Mouse (Mus musculus) neural tube, embryonic 15.5 days (tissue): Measurements from ENCODE around the gene Swi5. TPM values are rescaled to one million over a fixed set of nuclear protein-coding genes. Genes with fewer than 3 reads are reported as not detected.
"Not testable (repeated sequence)": the region's sequence is repeated elsewhere in the genome, so short reads cannot be mapped to it uniquely, and the experiment has no call there.

Source experiments
- ATAC-seq: fragments of 200-750 bp; cut with Nextera tagmentation; 2 replicates; pipeline ENCODE4 v1.8.0; 2017; ENCODE audit warnings: mild to moderate bottlenecking, moderate TSS enrichment, moderate library complexity; ENCODE audit not compliant: low FRiP score
- H3K27ac ChIP-seq: fragments of 300-500 bp; sonication (generic); replicated peaks from 2 replicates; pipeline ENCODE4 v1.5.1; 2015; ENCODE audit warnings: mild to moderate bottlenecking, inconsistent platforms
- H3K27me3 ChIP-seq: fragments of 300-500 bp; sonication (generic); replicated peaks from 2 replicates; pipeline ENCODE4 v1.6.1; 2015; ENCODE audit warnings: inconsistent platforms
- H3K36me3 ChIP-seq: fragments of 300-500 bp; sonication (generic); 2 replicates; pipeline ENCODE4 v1.6.1; 2015; ENCODE audit warnings: inconsistent platforms
- H3K4me1 ChIP-seq: fragments of 300-500 bp; sonication (generic); 2 replicates; pipeline ENCODE4 v1.6.1; 2015; ENCODE audit warnings: inconsistent platforms
- H3K4me2 ChIP-seq: fragments of 300-500 bp; sonication (generic); 2 replicates; pipeline ENCODE4 v1.6.1; 2015; ENCODE audit warnings: inconsistent platforms, mild to moderate bottlenecking, moderate library complexity
- H3K4me3 ChIP-seq: fragments of 300-500 bp; sonication (generic); replicated peaks from 2 replicates; pipeline ENCODE4 v1.5.1; 2015; ENCODE audit warnings: mild to moderate bottlenecking, inconsistent platforms
- H3K9ac ChIP-seq: fragments of 300-500 bp; sonication (generic); replicated peaks from 2 replicates; pipeline ENCODE4 v1.6.1; 2015; ENCODE audit warnings: mild to moderate bottlenecking, inconsistent platforms
- H3K9me3 ChIP-seq: fragments of 300-500 bp; sonication (generic); replicated peaks from 2 replicates; pipeline ENCODE4 v1.6.1; 2016; ENCODE audit warnings: inconsistent platforms
- WGBS: fragments of 180-500 bp; shearing (Covaris S2); methylation state at CpG from one replicate; pipeline ENCODE4 v1.1.7; 2015; ENCODE audit warnings: mixed read lengths; 5-methylcytosine and 5-hydroxymethylcytosine counted together
- polyA plus RNA-seq: library from polyadenylated mRNA; unstranded; fragments of >200 nt; fragmentation: Nextera tagmentation; extraction: Ambion mirVana; gene quantifications from 2 replicates; pipeline ENCODE4 v1.2.1, GENCODE M21; 2015

Gene Swi5
- polyA plus RNA-seq, 1 experiment from 2014 or later, result 448 TPM

DNA sequence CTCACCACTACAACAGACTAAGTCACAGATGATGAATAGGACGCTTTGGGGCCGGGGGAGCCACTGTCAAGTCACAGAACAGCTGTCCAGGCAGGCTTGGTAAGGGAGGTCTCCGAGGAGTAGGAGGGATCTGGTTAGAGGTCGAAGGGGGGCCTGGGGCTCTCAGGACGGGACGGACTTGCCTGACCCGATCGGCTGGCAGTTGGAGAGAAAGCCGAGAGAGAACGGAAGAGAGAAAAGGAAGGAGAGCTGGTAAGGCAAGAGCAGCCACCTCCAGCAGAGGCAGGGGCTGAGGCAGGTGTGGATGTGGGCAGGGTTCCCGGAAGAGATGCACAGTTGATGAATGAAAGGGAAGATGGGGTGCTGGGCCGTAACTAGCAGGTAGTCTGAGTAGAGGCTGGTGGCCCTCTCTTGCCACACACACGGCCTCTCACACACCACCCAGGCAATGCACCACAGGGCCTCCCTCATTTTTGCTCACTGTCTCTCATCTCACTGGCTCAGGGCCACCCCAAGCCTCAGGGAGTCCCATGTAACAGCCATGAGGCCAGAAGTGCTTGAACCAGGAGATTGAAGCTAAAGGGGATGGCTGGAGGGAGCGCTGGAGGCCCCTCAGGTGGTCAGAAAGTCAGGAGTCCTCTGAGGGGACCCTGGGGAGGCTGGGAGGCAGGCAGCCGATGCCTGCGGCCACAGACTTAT, 21.1 kb upstream of the Swi5 start:
- H3K4me3 ChIP-seq, result no peak overlapping the region
- H3K36me3 ChIP-seq, result peaks cover 80% of the 10 kb centered on the region
- 90% methylated on average over 16 of the region's 16 CpGs for WGBS
- no peak overlapping the region; the same call in 1 of the 2 replicates for H3K9ac ChIP-seq
- no peaks in the 10 kb centered on the region; the same call in 1 of the 2 replicates for H3K27me3 ChIP-seq
- peaks cover 12% of the 10 kb centered on the region for H3K4me1 ChIP-seq
- H3K27ac ChIP-seq, result no peak overlapping the region
- H3K9me3 ChIP-seq, result no peaks in the 10 kb centered on the region
- no peak overlapping the region for H3K4me2 ChIP-seq
- ATAC-seq, result no peak

DNA sequence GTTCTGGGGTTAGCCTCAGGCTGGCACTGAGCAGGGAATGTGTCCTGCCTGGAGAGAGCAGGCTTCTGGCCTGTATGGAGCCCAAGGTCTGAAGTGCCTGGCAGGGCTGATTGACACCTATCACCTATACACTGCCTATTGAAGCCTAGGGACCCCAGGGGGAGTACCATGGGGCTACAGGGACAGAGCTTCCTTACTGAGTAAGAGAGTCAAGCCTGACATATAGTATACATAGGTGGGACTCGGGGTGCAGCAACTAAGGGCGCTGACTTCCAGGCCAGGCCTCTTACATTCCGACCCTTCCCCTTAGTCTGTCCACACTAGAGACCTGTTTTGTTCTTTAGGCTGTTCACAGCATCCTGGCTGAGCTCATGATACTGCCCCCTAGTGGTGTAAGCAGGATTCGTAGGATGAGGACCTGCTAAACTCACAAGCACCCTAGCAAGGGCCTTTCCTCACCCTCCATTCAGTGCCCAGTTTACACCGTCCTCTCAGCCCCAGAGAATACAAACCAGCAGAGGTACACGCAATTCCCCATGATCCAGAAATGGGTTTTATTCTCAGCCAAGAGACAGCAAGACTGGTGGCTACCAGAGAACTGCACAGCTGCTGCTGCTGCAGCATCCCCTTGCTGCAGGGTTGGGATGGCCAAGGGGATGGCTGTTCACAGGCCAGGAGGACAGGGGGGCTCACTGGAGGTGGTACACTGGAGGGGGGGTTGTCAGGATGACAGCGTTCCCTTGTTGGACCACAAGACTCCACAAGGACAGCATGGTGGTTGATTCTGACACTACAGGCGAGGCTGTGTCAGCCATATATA, 20.3 kb upstream of the Swi5 start:
- WGBS, result 47% methylated on average over 8 of the region's 8 CpGs
- Histone ChIP-seq H3K9me3 (no peaks in the 10 kb centered on the region), H3K27ac (no peak overlapping the region), H3K36me3 (peaks cover 85% of the 10 kb centered on the region), H3K4me3 (no peak overlapping the region), H3K4me2 (no peak overlapping the region), H3K4me1 (peaks cover 12% of the 10 kb centered on the region), H3K9ac (no peak overlapping the region), H3K27me3 (no peaks in the 10 kb centered on the region; the same call in 1 of the 2 replicates)
- no peak; the same call in 1 of the 2 replicates for ATAC-seq

DNA sequence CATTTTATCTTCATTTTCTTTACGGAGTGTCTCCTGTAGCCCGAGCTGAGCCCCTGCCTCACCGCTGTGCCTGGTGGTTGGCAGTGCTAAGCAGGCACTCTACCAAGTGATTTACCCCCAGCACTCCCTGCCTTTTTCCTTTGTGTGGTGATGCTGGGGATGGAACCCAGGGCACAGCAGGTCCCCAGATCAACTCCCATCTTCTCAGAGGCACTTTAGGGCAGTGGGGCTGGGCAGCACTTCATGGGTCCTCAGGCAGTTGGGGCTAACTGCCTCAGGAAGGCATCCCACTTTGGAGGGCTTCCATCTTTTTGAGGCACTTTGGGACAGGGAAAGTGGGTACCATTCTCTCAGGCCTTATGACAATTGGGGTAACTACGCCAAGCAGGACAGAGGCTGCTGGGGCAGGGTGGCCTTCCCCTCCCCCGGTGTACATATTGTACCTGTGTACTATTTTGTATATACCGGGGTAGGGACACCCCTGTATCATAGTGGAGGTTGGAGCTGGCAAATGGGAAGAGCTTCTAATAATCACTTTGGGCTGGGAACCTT, 19.4 kb upstream of the Swi5 start:
- Histone ChIP-seq H3K9ac (no peak overlapping the region), H3K4me2 (no peak overlapping the region), H3K4me3 (no peak overlapping the region), H3K27ac (no peak overlapping the region), H3K9me3 (no peaks in the 10 kb centered on the region), H3K4me1 (peaks cover 11% of the 10 kb centered on the region), H3K36me3 (peaks cover 87% of the 10 kb centered on the region), H3K27me3 (no peaks in the 10 kb centered on the region; the same call in 1 of the 2 replicates)
- no peak for ATAC-seq
- 90% methylated on average over 6 of the region's 6 CpGs for WGBS

DNA sequence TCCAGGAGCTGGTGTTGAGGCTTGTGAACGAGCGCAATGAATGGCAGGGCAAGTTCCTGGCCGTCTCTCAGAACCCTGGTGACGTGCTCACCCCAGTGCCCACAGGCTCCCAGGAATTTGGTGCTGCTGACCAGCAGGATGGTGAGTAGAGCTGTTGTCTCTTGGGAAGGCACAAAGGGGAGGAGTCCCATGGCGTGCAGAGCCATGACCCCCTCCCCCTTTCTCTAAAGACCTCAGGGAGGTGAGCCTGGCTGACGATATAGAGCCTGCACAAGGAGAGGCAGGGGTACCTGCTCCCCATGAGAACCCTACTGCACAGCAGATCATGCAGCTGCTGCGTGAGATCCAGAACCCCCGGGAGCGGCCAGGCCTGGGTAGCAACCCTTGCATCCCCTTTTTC, 18.3 kb upstream of the Swi5 start:
- H3K4me1 ChIP-seq, result no peaks in the 10 kb centered on the region
- H3K4me2 ChIP-seq, result no peak overlapping the region
- H3K9ac ChIP-seq, result no peak overlapping the region
- H3K27me3 ChIP-seq, result no peaks in the 10 kb centered on the region
- no peak overlapping the region for H3K4me3 ChIP-seq
- no peaks in the 10 kb centered on the region for H3K9me3 ChIP-seq
- H3K36me3 ChIP-seq, result peaks cover 95% of the 10 kb centered on the region
- no peak overlapping the region for H3K27ac ChIP-seq
- 87% methylated on average over 9 of the region's 9 CpGs for WGBS
- no peak for ATAC-seq

DNA sequence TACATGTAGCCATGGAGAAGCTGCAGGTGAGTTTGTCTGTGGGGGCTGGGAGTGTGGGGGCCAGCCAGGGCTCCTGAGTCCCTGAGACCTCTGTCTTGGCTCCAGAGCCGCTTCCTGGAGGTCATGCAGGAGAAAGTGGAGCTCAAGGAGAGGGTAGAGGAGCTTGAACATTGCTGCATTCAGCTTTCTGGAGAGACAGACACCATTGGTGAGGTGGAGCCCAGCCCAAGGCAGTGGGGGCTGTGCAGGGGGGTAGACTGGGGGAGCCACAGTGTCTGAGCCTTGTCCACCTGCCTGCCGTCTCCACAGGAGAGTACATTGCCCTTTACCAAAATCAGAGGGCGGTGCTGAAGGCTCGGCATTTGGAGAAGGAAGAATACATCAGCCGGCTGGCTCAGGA, 17.8 kb upstream of the Swi5 start:
- peaks cover 95% of the 10 kb centered on the region for H3K36me3 ChIP-seq
- H3K4me1 ChIP-seq, result no peaks in the 10 kb centered on the region
- no peak overlapping the region for H3K9ac ChIP-seq
- no peak overlapping the region for H3K4me3 ChIP-seq
- H3K27ac ChIP-seq, result no peak overlapping the region
- no peak for ATAC-seq
- H3K27me3 ChIP-seq, result no peaks in the 10 kb centered on the region
- H3K9me3 ChIP-seq, result no peaks in the 10 kb centered on the region
- 93% methylated on average over 5 of the region's 5 CpGs for WGBS
- H3K4me2 ChIP-seq, result no peak overlapping the region

DNA sequence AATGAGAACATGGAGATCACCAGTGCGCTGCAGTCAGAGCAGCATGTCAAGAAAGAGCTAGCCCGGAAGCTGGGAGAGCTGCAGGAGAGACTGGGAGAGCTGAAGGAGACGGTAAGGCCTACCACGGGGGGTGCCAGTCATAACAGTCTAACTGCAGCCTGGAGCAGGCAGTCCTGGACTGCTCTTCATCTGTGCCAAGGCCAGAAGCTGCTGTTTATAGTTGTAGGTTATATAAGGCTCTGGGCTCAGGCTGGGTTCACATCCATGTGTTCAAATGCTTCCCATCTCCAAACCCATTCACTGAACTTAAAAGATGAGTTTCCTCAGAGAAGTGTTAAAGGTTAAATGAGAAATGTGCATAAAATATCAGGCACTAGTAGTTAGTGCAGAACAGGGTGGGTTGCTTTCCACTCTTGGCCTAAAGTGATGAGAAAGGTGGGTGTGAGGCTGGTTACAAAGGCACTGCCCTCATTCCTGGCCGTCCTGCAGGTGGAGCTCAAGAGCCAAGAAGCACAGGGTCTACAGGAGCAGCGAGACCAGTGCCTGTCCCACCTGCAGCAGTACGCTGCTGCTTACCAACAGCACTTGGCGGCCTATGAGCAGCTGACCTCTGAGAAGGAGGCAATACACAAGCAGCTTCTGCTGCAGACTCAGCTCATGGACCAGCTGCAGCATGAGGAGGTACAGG, 16.4 kb upstream of the Swi5 start:
- Histone ChIP-seq H3K9me3 (no peaks in the 10 kb centered on the region), H3K9ac (no peak overlapping the region), H3K4me3 (no peak overlapping the region), H3K4me2 (no peak overlapping the region), H3K4me1 (no peaks in the 10 kb centered on the region), H3K36me3 (peaks cover 93% of the 10 kb centered on the region), H3K27ac (no peak overlapping the region), H3K27me3 (no peaks in the 10 kb centered on the region)
- ATAC-seq, result no peak
- WGBS, result 57% methylated on average over 8 of the region's 8 CpGs

DNA sequence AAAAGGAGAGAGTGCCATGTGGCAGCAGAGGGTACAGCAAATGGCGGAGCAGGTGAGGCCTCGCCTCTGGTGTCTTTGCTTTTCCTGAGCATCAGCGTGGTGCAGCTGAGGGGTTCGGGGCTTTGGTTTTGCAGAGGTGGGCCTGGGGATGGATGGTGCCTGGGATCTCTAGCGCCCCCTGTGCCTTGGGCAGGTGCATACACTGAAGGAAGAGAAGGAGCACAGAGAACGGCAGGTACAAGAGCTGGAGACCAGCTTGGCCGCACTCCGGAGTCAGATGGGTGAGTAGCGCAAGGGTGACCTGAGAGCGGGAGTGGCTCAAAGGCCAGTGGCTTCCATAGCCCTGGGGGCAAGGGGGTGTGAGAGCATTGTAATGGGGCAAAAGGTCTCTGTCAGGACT, 15.1 kb upstream of the Swi5 start:
- no peak for ATAC-seq

DNA sequence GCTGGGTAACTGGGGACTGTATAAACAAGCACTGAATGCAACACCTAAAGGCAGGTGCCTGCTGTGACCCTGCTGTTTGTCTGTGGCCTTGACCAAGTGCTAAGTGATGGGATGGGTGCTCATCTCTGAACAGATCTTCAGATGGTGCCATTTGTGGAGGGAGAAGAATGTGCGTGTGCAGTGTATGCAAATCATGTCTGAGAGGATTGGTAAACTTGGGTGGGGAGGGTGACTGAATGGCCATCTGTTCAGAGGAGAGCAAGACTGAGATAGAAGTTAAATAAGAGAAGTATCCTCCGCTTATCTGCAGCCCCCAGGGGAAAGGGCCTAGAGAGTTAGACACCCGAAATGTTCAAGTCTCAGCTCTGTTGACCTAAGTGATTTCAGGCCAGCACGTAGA, 11.6 kb upstream of the Swi5 start:
- no peak overlapping the region for H3K9ac ChIP-seq
- WGBS, result 89% methylated on average over 4 of the region's 4 CpGs
- no peak overlapping the region for H3K27ac ChIP-seq
- no peaks in the 10 kb centered on the region for H3K27me3 ChIP-seq
- 0 out of 2 replicates have a peak, but pooled peaks cover under 1% of the 10 kb centered on the region for H3K4me1 ChIP-seq
- H3K9me3 ChIP-seq, result no peaks in the 10 kb centered on the region
- peaks cover 85% of the 10 kb centered on the region for H3K36me3 ChIP-seq
- H3K4me3 ChIP-seq, result no peak overlapping the region
- no peak for ATAC-seq
- H3K4me2 ChIP-seq, result no peak overlapping the region

More for the DNA sequence above, 15.1 kb upstream of the Swi5 start:
- no peaks in the 10 kb centered on the region for H3K9me3 ChIP-seq
- WGBS, result 91% methylated on average over 10 of the region's 10 CpGs
- H3K4me2 ChIP-seq, result no peak overlapping the region
- H3K9ac ChIP-seq, result no peak overlapping the region
- H3K4me1 ChIP-seq, result no peaks in the 10 kb centered on the region
- H3K27ac ChIP-seq, result no peak overlapping the region
- peaks cover 94% of the 10 kb centered on the region for H3K36me3 ChIP-seq
- no peaks in the 10 kb centered on the region for H3K27me3 ChIP-seq
- H3K4me3 ChIP-seq, result no peak overlapping the region

DNA sequence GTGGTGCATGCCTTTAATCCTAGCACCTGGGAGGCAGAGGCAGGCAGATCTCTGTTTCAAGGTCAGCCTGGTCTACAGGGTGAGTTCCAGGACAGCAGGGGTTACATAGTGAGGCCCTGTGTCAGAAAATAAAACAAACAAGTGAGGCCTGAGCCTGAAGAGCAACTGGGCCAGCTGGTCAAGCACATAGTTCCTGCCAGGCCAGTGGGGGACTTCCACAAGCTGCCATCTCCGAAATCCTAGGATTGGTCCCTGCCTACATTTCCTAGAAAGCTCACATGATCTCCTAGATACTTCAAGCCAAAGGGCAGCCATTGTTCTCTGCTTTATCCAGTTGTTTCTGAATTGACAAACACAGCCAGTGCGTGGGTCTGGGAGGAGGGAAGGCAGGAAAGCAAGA, 8.0 kb upstream of the Swi5 start:
- not testable (repeated sequence) for H3K9me3 ChIP-seq, H3K4me1 ChIP-seq, H3K4me2 ChIP-seq, H3K4me3 ChIP-seq, H3K9ac ChIP-seq, H3K27me3 ChIP-seq, H3K27ac ChIP-seq, ATAC-seq
- H3K36me3 ChIP-seq, result peaks cover 59% of the 10 kb centered on the region
- WGBS, result 90% methylated on average over 2 of the region's 2 CpGs

DNA sequence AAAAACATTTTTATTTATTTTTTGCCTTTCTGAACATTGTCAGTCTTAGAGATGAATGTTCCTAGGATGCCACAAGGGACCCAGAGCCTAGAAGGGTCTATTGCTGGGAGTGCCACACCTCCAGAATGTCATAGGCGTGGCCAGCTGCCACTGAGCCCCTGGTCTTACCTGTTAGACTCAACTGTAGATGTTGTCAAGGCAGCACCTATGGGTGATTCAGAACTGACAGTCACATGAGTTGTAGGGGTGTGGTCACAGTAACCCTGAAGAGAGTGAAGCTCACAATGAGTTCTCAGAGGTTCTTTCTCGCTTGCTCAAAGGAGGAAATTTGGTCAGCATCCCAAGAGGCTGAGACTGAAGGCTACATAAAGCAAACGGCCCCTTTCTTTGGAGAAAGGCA, 7.4 kb upstream of the Swi5 start:
- Histone ChIP-seq H3K4me1 (0 out of 2 replicates have a peak, but pooled peaks cover 4% of the 10 kb centered on the region), H3K4me2 (no peak overlapping the region), H3K27ac (no peak overlapping the region), H3K27me3 (no peaks in the 10 kb centered on the region), H3K9me3 (no peaks in the 10 kb centered on the region), H3K4me3 (no peak overlapping the region), H3K36me3 (peaks cover 55% of the 10 kb centered on the region), H3K9ac (no peak overlapping the region)
- 84% methylated on average over 3 of the region's 3 CpGs for WGBS
- no peak for ATAC-seq

DNA sequence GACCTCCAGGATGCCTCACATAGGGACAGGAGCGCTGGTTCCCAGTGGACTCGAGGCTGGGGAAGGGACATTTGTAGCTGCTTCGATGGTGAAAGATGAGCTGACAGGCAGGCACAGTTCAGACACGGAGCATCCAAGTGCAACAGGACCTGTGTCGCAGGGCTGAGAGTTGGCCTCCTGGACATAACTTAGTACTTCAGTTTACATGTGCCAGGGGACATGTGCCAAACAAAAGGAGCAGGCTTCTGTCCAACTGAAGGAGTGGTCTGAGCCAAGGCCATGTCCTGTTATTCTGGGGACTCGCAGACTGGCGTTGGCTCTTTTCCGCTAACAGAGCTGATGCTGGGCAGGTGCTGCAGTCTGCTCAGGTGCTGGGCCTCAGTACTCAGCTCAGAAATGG, 6.5 kb upstream of the Swi5 start:
- ATAC-seq, result no peak
- peaks cover 12% of the 10 kb centered on the region for H3K4me1 ChIP-seq
- no peaks in the 10 kb centered on the region for H3K27me3 ChIP-seq
- peaks cover 46% of the 10 kb centered on the region for H3K36me3 ChIP-seq
- H3K4me2 ChIP-seq, result no peak overlapping the region
- WGBS, result 86% methylated on average over 8 of the region's 8 CpGs
- H3K9me3 ChIP-seq, result no peaks in the 10 kb centered on the region
- H3K9ac ChIP-seq, result no peak overlapping the region
- no peak overlapping the region for H3K27ac ChIP-seq
- H3K4me3 ChIP-seq, result no peak overlapping the region
